Mouse (Mus musculus): Measurements from ENCODE around the gene Disc1.

DNA sequence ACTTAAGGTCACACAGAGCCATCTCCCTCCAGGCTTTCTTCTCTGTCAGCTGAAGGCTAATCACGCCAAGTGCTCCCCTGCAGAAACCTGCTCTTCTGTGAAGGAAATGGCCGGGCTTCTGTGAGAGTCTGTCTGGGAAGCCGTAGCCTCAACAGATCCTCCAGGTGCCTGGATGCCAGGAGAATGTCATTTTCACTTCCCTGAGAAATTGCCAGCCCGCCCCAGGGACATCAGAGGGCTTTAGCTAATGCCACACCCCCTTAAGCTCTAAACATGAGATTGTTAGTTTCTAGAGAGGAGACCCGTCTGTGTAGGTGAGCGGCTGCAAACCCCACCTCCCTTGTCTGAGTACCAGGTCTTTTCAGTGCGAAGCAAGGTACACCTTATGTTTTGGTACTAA is 15.3 kb downstream of the Disc1 start:
- TF ChIP-seq EP300 (IDR thresholded peaks at IDR 0.05; ENCODE audit: insufficient read depth, low read depth, low read length) (no peak), POLR2A (IDR thresholded peaks at IDR 0.05; ENCODE audit: insufficient read depth, low read depth, low read length) (no peak), CTCF (IDR thresholded peaks at IDR 0.05) (no peak)

Data from heart, adult 2 months (tissue).